Mouse (Mus musculus): ENCODE measurements at regions not wholly inside any gene's neighbourhood (a gene's known extent, or its start where the extent isn't known, plus 50 kb on each side); places are given as distances from the start of the nearest gene placed in this dataset.

DNA sequence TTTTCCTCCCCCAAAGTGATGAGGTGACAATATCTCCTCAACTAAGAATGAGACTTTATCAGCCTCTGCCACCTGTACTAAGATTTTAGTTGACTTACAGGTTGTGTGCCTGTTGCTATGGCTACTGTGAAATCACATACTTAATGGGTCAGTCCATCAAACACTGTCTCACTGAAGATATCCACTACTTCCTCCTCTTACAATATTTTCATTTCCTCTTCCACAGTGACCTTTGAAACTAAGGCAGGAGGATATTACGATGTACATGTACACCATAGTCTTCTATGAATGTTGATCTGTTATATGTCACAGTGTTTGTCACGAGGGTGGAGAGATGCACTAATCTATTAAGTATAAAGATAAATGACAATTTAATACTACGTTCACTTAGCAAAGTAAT is 212.4 kb upstream of the Dab2 start:
- no peaks in the 10 kb centered on the region for H3K4me1 ChIP-seq
- WGBS: 61% methylated on average over 3 of the region's 3 CpGs
- H3K4me3 ChIP-seq: no peak overlapping the region
- no peak for ATAC-seq (ENCODE audit: extremely low read depth, insufficient number of reproducible peaks, low FRiP score, low TSS enrichment)
- no peaks in the 10 kb centered on the region for H3K36me3 ChIP-seq
- H3K9me3 ChIP-seq: no peaks in the 10 kb centered on the region
- no peak overlapping the region for H3K27ac ChIP-seq (replicated peaks)
- H3K9ac ChIP-seq: no peak overlapping the region
- no peaks in the 10 kb centered on the region for H3K27me3 ChIP-seq (replicated peaks)
- H3K4me2 ChIP-seq: no peak overlapping the region

DNA sequence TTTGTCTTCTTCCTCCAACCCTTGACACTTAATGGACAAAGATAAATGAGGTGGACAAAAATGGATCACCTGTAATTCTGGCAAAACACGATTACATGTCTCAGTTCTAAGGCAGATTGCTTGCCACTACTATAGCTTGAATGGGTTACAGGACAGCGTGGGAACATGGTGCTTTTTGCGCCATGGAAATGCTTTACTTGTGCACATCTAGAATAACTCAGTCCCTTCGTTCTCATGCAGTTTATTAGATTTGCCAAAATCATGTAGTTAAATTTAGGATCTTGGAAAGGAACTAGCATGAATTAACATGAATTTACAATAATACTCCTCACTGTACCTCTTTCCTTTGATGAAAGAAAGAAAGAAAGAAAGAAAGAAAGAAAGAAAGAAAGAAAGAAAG is 211.1 kb upstream of the Dab2 start:
- H3K4me3 ChIP-seq: no peak overlapping the region
- H3K9ac ChIP-seq: no peak overlapping the region
- 73% methylated on average over 4 of the region's 4 CpGs for WGBS
- H3K27me3 ChIP-seq (replicated peaks): no peaks in the 10 kb centered on the region
- no peak for ATAC-seq (ENCODE audit: extremely low read depth, insufficient number of reproducible peaks, low FRiP score, low TSS enrichment)
- no peaks in the 10 kb centered on the region for H3K9me3 ChIP-seq
- no peaks in the 10 kb centered on the region for H3K36me3 ChIP-seq
- no peak overlapping the region for H3K27ac ChIP-seq (replicated peaks)
- no peak overlapping the region for H3K4me2 ChIP-seq
- H3K4me1 ChIP-seq: no peaks in the 10 kb centered on the region

DNA sequence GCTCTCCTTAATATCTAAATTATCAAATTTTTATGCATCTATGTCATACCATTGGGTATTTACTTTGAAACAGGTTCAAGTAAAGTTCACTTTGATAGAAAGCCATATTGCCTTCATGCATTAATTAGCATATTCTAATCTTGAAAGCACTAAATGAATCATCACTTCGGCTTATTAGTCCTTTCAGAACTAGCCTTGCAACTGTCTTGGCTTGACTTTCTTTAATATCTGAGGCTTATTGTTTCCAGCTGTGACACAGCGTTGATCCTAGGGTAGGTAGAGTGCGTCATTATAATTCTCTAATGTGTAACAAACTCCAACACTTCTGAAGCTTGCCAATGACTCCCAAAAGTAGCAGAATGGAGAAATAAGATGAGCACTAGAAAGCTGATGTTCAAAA is 169.9 kb upstream of the Dab2 start:
- Histone ChIP-seq H3K27me3 (replicated peaks) (no peaks in the 10 kb centered on the region), H3K9me3 (no peaks in the 10 kb centered on the region), H3K4me2 (no peak overlapping the region), H3K4me1 (no peaks in the 10 kb centered on the region), H3K4me3 (no peak overlapping the region), H3K9ac (no peak overlapping the region), H3K27ac (replicated peaks) (no peak overlapping the region), H3K36me3 (no peaks in the 10 kb centered on the region)
- ATAC-seq (ENCODE audit: extremely low read depth, insufficient number of reproducible peaks, low FRiP score, low TSS enrichment): no peak
- 75% methylated on average over 3 of the region's 3 CpGs for WGBS

GRCm38 (mm10) chr15:6132216-6132615 is 167.4 kb upstream of the Dab2 start:
- no peaks in the 10 kb centered on the region for H3K4me1 ChIP-seq
- H3K27me3 ChIP-seq (replicated peaks): no peaks in the 10 kb centered on the region
- ATAC-seq (ENCODE audit: extremely low read depth, insufficient number of reproducible peaks, low FRiP score, low TSS enrichment): no peak
- peaks cover 13% of the 10 kb centered on the region; the same call in 1 of the 2 replicates for H3K9me3 ChIP-seq
- no peaks in the 10 kb centered on the region for H3K36me3 ChIP-seq
- no peak overlapping the region for H3K27ac ChIP-seq (replicated peaks)
- H3K4me2 ChIP-seq: no peak overlapping the region
- no peak overlapping the region for H3K9ac ChIP-seq
- H3K4me3 ChIP-seq: no peak overlapping the region

DNA sequence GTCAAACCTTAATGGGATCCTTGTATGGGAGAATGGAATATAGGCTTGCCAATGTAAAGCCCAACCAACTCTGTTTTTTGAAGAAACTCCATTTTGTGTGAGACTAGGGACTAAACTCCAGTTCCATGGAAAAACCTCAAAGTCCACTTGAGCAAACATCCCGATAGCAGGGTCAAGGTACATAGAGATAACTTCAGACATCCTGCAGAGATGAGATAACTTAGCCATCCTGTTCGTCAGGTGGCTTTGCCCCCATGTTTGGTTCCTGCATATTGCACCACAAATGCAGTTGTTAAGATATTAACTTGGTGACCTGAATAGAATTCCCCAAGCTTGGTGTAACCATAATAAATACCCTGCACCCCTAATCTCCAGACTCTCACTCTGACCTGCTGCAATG is 154.5 kb upstream of the Dab2 start:
- no peaks in the 10 kb centered on the region for H3K9me3 ChIP-seq
- H3K36me3 ChIP-seq: no peaks in the 10 kb centered on the region
- 71% methylated on average over 2 of the region's 2 CpGs for WGBS
- H3K4me1 ChIP-seq: no peaks in the 10 kb centered on the region
- ATAC-seq (ENCODE audit: extremely low read depth, insufficient number of reproducible peaks, low FRiP score, low TSS enrichment): no peak
- H3K9ac ChIP-seq: no peak overlapping the region
- H3K4me2 ChIP-seq: no peak overlapping the region
- H3K27ac ChIP-seq (replicated peaks): no peak overlapping the region
- no peak overlapping the region for H3K4me3 ChIP-seq
- no peaks in the 10 kb centered on the region for H3K27me3 ChIP-seq (replicated peaks)

GRCm38 (mm10) chr15:6154706-6155105 is 144.9 kb upstream of the Dab2 start:
- Histone ChIP-seq H3K27ac (replicated peaks) (no peak overlapping the region), H3K4me1 (peaks cover 3% of the 10 kb centered on the region), H3K9me3 (no peaks in the 10 kb centered on the region), H3K4me3 (no peak overlapping the region), H3K27me3 (replicated peaks) (no peaks in the 10 kb centered on the region), H3K36me3 (no peaks in the 10 kb centered on the region), H3K9ac (no peak overlapping the region), H3K4me2 (no peak overlapping the region)
- no peak for ATAC-seq (ENCODE audit: extremely low read depth, insufficient number of reproducible peaks, low FRiP score, low TSS enrichment)
- 37% methylated on average over 9 of the region's 9 CpGs for WGBS

- Histone ChIP-seq H3K36me3 (no peaks in the 10 kb centered on the region), H3K4me1 (no peaks in the 10 kb centered on the region), H3K9ac (no peak overlapping the region), H3K27me3 (replicated peaks) (no peaks in the 10 kb centered on the region), H3K4me2 (no peak overlapping the region), H3K4me3 (no peak overlapping the region), H3K27ac (replicated peaks) (no peak overlapping the region), H3K9me3 (no peaks in the 10 kb centered on the region)
- ATAC-seq (ENCODE audit: extremely low read depth, insufficient number of reproducible peaks, low FRiP score, low TSS enrichment): no peak
- WGBS: 63% methylated on average over 1 of the region's 1 CpGs
Measured at GRCm38 (mm10) chr15:6180261-6180660, 119.3 kb upstream of the Dab2 start.

DNA sequence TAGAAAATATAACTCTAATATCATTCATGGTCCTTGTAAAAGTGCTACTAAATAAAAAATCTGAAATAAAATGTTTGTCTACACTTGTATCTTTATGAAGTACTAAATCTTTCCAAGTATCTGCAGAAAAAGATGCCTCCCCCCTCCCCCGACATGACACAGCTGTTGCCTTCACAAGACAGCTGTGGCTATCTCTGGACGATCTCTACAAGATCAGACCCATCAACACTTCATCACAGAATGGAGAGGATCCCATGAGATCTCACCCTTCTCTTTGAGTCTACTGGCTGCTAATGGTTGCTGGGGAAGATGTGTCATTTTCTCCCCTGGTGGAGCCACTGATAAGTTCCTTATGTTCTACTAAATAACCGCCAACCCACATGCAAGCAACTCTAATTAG is 116.0 kb upstream of the Dab2 start:
- Histone ChIP-seq H3K36me3 (no peaks in the 10 kb centered on the region), H3K4me2 (no peak overlapping the region), H3K4me1 (no peaks in the 10 kb centered on the region), H3K4me3 (no peak overlapping the region), H3K9me3 (no peaks in the 10 kb centered on the region), H3K9ac (no peak overlapping the region), H3K27me3 (replicated peaks) (no peaks in the 10 kb centered on the region), H3K27ac (replicated peaks) (no peak overlapping the region)
- 58% methylated on average over 3 of the region's 3 CpGs for WGBS
- ATAC-seq (ENCODE audit: extremely low read depth, insufficient number of reproducible peaks, low FRiP score, low TSS enrichment): no peak

GRCm38 (mm10) chr15:6191845-6192244 is 107.7 kb upstream of the Dab2 start:
- Histone ChIP-seq H3K4me3 (no peak overlapping the region), H3K4me1 (no peaks in the 10 kb centered on the region), H3K4me2 (no peak overlapping the region), H3K9me3 (no peaks in the 10 kb centered on the region), H3K36me3 (no peaks in the 10 kb centered on the region), H3K27ac (replicated peaks) (no peak overlapping the region), H3K27me3 (replicated peaks) (no peaks in the 10 kb centered on the region), H3K9ac (no peak overlapping the region)
- no peak for ATAC-seq (ENCODE audit: extremely low read depth, insufficient number of reproducible peaks, low FRiP score, low TSS enrichment)

GRCm38 (mm10) chr15:6207239-6207638 is 92.3 kb upstream of the Dab2 start:
- H3K27ac ChIP-seq (replicated peaks): no peak overlapping the region
- no peaks in the 10 kb centered on the region for H3K9me3 ChIP-seq
- no peaks in the 10 kb centered on the region for H3K4me1 ChIP-seq
- H3K4me3 ChIP-seq: no peak overlapping the region
- WGBS: 39% methylated on average over 2 of the region's 2 CpGs
- no peak overlapping the region for H3K9ac ChIP-seq
- ATAC-seq (ENCODE audit: extremely low read depth, insufficient number of reproducible peaks, low FRiP score, low TSS enrichment): no peak
- no peak overlapping the region for H3K4me2 ChIP-seq
- no peaks in the 10 kb centered on the region for H3K36me3 ChIP-seq
- no peaks in the 10 kb centered on the region for H3K27me3 ChIP-seq (replicated peaks)

- Histone ChIP-seq H3K9ac (no peak overlapping the region), H3K4me1 (no peaks in the 10 kb centered on the region), H3K36me3 (no peaks in the 10 kb centered on the region), H3K27ac (replicated peaks) (no peak overlapping the region), H3K4me3 (no peak overlapping the region), H3K4me2 (no peak overlapping the region), H3K9me3 (no peaks in the 10 kb centered on the region), H3K27me3 (replicated peaks) (no peaks in the 10 kb centered on the region)
- WGBS: 9% methylated on average over 2 of the region's 2 CpGs
- ATAC-seq (ENCODE audit: extremely low read depth, insufficient number of reproducible peaks, low FRiP score, low TSS enrichment): no peak
Measured at GRCm38 (mm10) chr15:6209301-6209700, 90.3 kb upstream of the Dab2 start.

DNA sequence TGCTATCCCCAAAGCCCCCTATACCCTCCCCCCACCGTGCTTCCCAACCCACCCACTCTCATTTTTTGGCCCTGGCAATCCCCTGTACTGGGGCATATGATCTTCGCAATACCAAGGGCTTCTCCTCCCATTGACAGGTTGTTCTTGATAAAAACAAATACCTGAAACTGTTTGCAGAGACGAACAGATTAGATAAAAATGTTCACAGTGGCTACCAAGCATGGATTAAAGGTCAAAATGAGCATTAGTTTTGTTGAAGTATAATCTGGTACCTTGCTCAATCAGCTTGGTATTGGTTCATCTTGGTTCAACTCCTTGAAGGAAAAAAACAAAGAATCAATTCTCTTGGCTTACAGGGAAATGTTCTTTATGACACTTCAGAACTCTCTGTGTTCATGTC is 81.5 kb upstream of the Dab2 start:
- no peaks in the 10 kb centered on the region for H3K27me3 ChIP-seq (replicated peaks)
- no peak for ATAC-seq (ENCODE audit: extremely low read depth, insufficient number of reproducible peaks, low FRiP score, low TSS enrichment)
- no peak overlapping the region for H3K9ac ChIP-seq
- no peak overlapping the region for H3K4me2 ChIP-seq
- no peaks in the 10 kb centered on the region for H3K9me3 ChIP-seq
- 0 out of 2 replicates have a peak, but pooled peaks cover 2% of the 10 kb centered on the region for H3K4me1 ChIP-seq
- 64% methylated on average over 3 of the region's 3 CpGs for WGBS
- H3K36me3 ChIP-seq: no peaks in the 10 kb centered on the region
- H3K27ac ChIP-seq (replicated peaks): no peak overlapping the region
- no peak overlapping the region for H3K4me3 ChIP-seq

GRCm38 (mm10) chr15:6225227-6225626 is 74.4 kb upstream of the Dab2 start:
- Histone ChIP-seq H3K9ac (no peak overlapping the region), H3K27me3 (replicated peaks) (no peaks in the 10 kb centered on the region), H3K4me1 (no peaks in the 10 kb centered on the region), H3K36me3 (no peaks in the 10 kb centered on the region), H3K9me3 (no peaks in the 10 kb centered on the region), H3K4me2 (no peak overlapping the region), H3K27ac (replicated peaks) (no peak overlapping the region), H3K4me3 (no peak overlapping the region)
- WGBS: 63% methylated on average over 1 of the region's 1 CpGs
- ATAC-seq (ENCODE audit: extremely low read depth, insufficient number of reproducible peaks, low FRiP score, low TSS enrichment): no peak
